Mouse (Mus musculus) thymus, postnatal 0 days (tissue): Measurements from ENCODE around the gene Rcbtb2. TPM values are rescaled to one million over a fixed set of nuclear protein-coding genes. Genes with fewer than 3 reads are reported as not detected.
A peak's percentile ranks its signal among the peaks of the same experiment; 100 is the strongest.
"Not testable (repeated sequence)": the region's sequence is repeated elsewhere in the genome, so short reads cannot be mapped to it uniquely, and the experiment has no call there.

Experiments
- DNase-seq: peaks from one replicate; pipeline ENCODE4 v3.0.0-alpha.2; 2015; ENCODE audit warnings: low spot score
- polyA plus RNA-seq: library from polyadenylated mRNA; unstranded; fragments of >200 nt; fragmentation: Nextera tagmentation; extraction: Ambion mirVana; gene quantifications from 2 replicates; pipeline ENCODE4 v1.2.1, GENCODE M21; 2015

The Rcbtb2 gene
- polyA plus RNA-seq, result 281 and 293 TPM in 2 replicates

DNA sequence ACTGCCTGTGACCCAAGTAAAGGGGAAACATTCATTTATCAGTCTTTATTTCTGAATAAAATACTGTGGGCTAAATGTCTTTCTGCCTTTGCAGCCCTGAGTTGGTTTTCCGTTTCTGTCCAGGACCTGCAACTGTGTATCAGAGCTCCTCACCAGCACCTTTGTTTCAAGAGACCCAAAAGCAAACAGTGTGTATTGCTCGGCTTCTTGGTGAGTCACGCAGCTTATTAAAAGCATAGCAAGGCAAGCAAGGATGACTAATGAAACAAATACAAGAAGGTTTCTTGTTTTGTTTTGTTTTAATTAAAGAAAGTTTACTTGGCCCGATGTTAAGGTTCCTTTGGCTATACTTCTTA is at the start of gene Rcbtb2:
TSS of gene Rcbtb2 (plus strand) at position 115 of the 356 bp plus-strand sequence.
- no peak for DNase-seq

DNA sequence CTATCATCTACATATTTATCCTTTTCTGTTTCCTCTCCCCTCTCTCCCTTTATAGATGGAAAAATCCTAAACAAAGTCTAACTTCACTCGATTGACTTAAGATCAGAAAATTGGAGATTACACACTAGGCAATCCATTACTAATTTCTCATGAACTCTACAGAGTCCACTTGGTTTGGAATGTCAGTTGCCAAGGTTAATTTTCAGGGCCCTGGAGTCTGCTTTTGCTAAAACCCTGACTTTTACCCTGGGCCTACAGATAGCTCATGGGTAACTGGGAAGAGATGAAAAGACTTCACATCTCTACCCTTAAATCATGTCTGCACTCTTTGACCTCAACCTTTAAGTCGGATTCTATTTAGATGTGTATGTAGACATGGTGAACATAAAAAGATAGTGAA is 39.3 kb upstream of the Rcbtb2 start:
- no peak for DNase-seq

DNA sequence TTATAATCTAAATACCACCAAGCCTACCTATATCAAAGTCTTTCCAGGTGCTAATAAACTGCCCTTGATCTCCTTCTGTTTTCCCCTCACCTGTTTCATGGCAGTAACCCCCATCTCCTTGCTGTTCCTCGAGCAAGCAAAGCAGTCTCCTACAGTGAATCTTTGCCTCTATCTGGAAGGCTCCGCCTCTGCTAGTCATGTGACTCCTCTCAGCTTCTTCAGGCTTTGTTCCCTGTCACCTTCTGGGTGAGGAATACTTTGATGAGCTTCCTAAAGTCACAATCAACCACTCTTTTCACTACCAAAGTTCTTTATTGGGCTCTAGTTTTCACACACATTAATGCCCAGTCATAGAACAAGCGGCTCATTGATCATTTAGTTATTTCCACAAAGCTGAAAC is 36.4 kb upstream of the Rcbtb2 start:
- no peak for DNase-seq

DNA sequence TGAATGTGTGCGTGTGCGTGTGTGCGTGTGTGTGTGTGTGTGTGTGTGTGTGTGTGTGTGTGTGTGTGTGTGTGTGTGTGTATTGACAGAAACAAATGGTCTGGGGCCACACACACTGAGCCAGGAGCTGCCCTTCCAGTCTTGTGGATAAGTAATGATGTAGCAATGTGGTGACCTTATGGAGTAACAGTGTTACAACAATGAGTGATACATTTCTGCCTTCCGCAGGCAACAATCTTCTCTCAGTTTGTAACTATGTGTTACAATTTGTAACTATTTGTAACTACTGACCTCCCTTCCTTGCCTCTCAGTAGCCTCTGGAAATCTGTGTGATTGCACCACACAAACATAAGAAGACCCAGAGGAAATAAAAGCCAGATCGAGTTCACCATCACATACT is 35.6 kb upstream of the Rcbtb2 start:
- no peak for DNase-seq

DNA sequence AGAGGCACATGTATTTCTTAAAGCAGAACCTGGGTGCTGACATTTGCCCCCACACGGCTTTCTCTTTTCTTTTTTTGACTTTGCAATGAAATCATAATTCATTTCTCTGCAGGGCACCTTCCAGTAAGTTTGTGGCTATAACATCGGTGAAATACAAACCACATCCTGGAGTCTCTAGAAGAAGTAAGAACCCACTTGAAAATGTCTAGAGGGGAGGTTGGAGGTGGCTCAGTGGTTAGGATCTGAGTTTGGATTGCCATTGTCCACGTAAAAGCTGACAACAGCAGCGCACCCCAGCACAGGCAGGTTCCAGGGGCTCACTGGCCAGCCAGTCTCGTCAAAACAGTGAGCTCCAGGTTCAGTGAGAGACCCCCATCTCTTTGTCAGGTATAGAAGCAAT is 35.1 kb upstream of the Rcbtb2 start:
- peak; percentile 73 for DNase-seq

DNA sequence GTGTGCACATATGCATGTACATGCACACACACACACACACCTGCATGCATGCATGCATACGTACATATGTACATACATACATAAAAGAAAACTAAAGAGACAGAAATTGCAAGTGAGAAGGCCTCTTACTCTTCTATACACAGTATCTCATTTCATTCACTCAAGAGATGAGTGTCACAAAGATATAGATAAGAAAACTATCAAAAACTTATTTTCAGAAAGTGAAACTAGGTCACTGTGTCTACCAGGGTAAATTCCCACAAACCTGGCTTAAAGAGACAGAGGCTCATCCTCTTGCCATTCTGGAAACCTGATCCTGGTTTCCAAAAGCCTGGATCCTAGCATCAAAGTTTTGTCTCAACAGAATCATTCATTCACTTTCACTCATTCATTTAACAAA is 34.6 kb upstream of the Rcbtb2 start:
- peak; percentile 30 for DNase-seq

DNA sequence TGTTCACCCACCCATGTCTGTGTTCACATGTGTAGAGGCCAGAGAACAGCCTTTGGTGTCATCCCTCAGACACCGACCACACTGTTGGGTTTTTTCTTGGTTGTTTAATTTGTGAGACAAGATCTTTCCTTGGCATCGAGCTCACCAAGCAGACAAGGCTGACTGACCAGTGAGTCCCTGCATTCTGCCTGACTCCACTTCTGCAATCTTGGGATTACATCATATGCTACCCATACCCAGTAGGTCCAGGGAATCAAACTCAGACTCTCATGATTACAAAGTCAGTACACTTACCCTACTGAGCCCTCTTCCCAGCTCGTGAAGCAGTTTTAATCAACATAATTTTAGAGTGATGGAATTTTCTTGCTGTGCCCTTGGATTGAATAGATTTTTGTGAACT is 30.0 kb upstream of the Rcbtb2 start:
- no peak for DNase-seq

DNA sequence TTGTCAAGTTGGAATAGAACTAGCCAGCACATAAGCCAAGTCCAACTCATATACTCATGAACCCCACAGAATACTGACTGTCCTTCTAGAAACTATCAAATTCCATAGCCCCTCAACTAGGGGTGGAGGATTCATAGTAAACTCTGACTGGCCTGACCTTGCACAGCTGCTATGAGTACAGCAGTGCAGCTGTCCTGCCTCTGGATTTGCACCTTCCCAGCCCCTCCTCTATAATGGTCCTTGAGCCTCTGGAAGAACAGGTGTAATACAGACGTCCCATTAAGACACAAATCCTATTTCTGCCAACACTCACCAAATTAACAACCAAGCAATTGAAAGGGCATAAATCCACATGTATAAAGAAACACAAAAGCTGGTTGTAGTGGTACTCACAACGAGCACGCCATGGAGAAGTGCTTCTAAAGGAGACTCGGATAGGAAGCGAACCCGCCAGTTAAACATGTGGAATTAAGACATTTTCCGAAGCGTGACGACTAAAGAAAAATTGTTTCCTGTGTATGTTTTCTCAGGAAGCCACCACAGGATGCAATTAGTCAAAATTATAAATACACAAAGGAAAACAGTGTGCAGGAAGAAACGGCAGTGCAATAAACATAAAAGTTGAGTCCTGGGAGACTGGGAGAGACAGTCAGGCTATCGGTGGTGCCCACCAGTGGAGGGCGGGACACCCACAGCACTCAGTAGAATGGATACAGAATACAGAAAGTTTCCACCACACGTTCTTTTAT is 27.9 kb upstream of the Rcbtb2 start:
- no peak for DNase-seq

DNA sequence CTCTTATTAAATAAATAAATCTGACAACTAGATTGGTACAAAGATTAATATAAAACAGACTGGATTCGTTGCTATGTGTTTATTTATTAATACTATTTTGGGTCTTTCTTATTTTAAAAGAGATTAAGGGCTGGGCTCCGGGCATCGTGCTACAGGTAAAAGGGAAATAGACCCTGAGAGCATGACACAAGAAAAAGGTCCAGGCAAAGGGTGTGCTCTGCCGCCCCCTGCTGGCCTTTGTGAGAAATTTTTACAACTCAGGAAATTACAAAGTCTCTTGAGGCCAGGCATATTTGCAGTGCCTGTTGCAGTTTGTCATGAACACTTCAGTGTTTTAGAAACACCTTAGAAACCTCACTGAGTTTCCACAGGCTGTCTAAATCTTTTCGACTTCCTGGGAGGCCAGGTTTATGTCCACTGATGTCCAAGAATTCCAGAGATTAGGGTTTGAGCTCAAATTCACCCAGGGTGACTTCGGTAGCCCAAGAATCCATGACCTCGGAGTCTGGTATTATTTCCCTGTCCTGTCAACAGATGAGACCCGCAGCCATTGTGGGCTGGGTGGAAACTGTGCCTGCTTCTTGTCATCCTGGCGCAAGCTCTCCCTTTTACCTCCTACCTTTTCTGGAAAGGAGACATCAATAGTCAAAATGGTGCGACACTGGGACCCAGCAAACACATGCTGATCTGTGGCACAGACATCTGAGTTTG is 24.0 kb upstream of the Rcbtb2 start:
- DNase-seq, result peak; percentile 85

DNA sequence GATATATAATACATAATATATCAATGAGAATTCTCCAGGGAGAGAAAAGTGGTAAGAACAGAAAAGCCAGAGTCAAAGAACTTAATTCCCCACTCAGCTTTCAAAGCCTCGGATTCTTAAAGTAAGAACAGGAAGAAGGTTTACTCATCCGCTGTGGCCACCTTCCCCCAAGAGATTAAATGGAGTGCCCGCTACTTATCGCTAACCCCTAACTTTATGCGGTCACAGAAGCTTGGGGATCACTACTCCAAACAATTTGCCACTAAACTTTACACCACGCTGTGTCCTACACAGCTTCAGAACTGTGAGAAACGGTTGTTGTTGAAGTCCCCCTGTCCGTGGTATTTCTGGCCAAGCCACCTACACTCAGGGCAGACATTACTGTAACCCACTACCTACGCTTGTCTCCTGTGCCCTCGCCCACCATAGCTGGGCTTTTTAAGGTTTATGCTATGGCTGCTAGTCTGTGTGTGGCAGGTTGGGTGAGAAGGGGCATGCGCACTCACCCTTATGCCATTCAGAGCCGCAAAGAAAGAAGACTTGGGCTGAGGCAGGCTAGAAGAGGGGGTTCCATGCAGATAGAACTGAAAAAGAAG is 20.5 kb upstream of the Rcbtb2 start:
- no peak for DNase-seq

DNA sequence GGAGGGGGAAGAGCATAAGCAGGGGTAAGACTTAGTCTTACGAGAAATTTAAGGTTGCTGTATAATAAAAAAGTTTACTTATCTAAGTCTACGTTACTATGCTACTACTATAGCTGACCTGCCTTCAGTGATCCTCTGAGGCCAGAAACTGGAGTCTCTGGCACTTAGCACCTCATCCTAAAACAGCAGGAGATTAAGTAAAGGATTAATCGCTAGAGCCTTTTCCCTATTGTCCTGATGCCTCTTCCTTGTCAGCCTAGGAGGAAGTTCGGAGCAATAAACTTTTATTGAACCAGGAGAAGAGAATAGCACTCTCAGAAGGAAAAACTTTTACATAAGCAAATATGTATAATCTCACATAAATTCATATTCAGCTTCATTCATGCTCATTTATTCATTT is 19.9 kb upstream of the Rcbtb2 start:
- DNase-seq, result not testable (repeated sequence)

DNA sequence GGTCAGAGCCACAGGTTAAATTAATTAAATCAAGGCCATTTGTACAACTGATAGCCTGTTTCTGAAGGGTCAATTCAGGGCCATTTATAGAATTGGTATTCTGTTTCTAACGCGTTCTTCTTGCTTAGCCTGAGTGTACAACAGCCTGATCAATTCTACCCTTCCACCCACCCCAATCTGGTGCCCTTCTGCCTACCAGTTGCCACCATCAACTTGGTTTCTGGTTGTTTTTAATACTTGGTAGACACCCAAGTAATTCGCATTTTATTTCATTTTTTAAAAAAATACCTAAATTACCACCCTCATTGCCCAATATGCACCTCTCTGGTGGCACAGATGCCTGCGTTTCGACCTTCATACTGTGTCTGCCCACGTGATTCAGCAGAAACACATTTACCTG is 17.9 kb upstream of the Rcbtb2 start:
- DNase-seq, result no peak

DNA sequence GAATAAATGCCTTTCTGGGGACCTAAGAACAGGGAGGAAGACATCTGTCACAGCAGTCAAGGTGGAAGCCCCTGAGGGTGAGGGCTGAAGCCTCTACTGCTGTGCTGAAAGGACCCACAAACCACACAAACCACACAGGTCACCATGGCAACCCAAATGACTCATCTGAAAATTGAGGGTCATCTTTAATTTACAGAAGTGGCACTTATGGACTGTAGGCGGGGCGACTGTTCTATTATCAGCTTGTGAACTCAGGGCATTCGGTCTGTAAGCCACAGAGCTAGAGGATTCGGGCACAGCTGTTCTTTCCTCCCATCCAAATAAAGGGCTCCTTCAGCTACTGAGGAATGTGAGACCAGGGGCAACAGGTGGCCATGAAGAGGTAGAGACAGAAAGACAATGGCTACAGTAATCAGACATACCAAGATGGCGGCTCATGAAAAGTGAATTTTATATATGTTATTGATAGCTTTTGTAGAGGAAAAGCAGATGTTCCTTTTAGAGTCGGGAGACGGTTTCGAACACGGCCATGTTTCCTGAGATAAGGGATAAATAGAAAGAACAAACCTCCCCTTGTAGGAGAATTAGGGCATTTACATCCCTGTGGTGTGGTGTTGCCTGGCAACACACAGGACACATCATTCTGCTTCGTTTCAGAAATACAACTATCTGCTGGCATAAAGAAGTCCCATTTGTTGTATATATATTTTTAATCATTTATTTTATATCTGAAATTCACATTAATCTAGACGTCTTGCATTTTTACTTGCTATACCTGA is 17.2 kb upstream of the Rcbtb2 start:
- peak; percentile 64 for DNase-seq

DNA sequence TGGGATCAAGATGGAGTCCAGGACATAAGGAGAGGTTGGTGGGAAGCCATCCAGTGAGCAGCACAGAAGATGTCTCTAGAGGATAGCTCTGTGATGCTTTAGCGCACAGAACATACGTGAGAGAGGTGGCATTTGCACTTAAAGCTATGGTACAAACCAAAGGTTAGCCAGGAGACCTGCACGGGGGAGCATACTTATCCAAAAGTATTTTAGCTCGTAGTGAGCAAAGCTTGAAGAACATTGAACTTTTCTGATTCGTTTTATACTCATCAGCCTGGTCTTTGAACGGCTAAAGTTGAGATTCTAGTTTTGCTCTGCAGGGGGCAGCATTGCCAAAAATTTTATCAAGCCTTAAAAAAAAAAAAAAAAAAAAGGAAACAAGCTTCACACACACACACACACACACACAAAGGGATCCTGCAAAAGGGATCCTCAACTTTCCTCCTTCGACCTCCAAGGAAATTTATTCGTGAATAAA is 16.6 kb upstream of the Rcbtb2 start:
- DNase-seq, result peak; percentile 80

DNA sequence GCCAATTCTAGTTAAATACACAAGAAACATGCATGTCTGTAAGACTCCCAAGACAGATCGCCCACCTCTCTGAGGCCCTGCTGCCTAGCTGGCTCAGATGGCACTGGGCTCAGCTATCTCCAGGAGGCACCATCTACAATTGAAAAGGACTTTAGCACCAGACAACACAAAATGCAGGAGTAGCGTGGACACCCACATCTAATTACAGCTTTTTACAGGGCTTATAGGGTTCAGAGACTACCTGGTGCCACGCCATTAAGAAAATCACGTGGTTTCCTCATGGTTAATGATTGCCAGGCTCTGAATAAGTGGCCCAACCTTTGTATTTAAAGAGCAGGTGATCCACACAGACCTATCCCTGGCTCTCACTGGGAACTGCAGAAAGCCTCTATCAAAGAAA is 15.9 kb upstream of the Rcbtb2 start:
- no peak for DNase-seq

DNA sequence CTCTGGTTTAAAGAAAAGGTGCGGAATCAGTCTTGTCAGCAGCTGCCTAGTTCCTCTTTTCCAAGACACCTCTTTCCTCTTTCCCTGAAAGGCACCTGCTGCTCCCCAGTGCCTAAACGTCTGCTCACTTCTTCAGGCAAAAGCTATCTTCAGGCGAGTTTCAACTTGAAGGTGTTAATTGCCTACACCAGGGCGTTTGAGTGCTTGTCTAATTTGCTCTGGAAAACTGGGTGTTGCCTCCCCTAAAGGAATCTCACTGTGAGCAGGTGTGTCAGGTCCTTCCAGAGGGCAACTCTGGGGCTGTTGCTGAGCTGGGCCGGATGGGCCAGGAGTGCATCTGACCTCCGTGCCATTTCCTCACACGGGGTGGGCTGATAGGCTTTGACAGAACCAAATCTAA is 15.5 kb upstream of the Rcbtb2 start:
- DNase-seq, result no peak

DNA sequence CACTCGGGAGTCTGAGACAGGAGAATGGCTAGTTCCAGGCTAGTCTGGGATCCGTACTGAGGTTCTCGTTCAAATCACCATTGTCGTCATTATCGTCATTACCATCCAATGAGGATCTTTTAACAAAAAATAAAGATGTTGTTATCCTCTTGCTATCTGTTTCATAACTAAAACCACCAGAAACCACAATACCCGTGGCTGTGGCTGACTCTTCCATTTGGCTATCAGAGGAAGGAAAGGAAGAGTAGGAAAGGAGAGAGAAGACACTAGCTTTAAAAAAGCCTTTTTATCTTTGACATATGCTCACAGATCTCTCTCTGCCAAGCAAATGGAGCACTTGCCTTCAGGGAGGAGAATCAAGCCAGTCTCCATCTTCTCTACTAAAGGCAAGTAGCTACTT is 14.9 kb upstream of the Rcbtb2 start:
- no peak for DNase-seq

DNA sequence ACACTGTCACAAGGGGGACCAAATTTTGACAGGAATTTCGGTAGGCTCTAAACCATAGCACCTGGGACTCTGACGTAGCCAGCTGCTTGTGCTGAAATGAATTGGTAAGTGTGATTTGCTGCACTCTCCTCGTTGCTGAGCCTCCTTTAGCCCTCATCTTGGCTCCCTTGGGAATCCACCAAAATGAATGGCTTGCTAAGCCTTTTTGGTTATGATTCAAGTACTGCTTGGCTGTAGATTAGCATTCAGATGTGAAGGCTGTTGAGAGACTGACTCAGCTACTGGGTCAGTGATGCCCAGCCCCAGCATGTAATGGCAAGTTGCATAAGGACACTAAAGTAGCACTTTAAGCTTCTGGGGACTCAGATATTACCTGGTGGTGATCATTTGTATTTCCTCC is 12.2 kb upstream of the Rcbtb2 start:
- DNase-seq, result no peak

DNA sequence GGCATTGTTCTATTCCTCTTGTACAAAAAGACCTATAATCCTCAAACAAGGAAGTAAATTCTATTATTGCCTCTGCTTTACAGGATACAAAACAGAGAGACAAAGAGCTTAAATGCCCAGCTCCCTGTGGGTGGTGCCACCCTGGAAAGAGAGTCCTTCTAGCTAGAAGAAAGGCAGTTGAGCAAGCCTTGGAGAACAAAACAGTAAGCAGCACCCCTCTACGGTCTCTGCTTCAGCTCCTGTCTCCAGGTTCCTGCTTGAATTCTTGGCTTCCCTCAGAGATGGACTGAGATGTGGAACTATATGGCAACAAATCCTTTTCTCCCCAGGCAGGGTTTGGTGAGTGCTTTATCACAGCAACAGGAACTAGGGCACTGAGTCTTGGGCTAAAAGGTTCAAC is 11.7 kb upstream of the Rcbtb2 start:
- DNase-seq, result no peak

DNA sequence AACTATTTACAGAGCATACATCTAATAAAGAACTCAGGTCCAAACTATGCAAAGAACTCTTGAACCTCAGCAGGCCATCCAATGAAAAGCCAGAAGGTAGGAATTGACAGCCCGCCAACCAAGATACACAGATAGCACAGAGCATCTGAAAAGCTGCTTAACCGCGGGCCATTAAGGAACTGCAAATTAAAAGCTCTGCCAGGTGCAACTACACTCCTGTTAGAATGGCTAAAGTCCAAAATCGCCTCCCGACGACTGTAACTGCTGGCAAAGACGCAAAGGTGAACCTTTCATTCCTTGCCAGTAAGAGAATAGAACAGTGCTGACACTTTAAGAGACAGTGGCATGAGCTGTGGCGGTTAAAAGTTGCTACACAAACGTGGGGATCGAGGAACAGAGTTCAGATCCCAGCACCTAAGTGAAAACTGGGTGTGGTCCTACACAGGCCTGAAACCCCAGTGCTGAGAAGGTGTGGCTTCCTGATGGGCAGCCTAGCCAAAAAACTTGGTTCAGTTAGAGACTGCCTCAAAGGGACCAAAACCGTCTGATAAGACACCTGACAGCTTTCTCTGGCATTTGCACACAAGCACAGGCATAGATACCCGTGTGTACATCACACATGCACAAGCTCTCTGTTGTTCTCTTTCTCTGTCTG is 10.5 kb upstream of the Rcbtb2 start:
- DNase-seq, result peak; percentile 60

DNA sequence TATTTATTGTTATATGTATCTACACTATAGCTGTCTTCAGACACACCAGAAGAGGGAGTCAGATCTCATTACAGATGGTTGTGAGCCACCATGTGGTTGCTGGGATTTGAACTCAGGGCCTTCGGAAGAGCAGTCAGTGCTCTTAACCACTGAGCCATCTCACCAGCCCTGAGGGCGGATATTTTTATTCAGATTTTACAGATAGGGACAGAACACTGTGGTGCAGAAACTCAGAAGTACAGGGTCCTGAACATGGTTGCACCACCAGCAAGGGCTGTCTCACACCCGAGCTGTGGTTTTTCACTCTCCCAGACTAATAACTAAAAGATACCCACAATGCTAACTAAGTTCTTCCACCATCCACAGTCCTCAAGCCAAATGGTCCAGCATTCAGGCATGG is 7.9 kb upstream of the Rcbtb2 start:
- not testable (repeated sequence) for DNase-seq
